In the genomic region with DNA sequence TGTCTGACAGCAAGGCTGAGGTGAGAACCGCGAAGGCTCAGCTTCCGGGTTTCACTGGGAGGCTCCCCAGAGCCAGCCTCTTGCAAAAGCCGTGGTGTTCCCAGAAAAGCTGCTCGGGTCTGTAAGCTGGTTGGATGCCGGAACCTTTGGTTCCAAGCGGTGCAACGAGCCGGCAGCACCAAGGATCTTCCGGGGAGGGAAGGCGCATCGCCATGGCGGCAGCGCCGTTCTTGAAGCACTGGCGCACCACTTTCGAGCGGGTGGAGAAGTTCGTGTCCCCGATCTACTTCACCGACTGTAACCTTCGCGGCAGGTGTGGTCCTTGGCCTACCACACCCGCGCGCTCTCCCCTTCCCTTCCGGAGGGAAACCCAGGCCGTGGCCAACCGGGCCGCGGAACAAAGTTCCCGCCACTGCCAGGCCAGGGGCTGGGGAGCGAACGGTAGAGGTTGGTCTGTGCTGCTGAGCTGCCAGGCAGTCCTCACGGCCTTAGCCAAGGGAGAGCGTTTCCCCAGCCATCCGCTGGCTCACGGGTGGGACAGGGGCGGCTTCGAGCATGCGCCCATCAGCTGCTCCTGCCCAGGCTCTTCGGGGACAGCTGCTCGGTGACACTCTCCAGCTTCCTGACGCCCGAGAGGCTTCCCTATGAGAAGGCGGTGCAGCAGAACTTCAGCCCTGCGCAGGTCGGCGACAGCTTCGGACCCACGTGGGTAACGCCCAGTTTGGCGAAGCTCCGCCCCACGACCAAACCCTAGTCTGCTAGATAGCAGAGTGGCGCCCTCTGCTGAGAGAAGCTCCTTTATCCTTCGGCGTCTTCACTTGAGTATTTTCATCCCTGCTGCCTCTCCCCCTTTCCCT, we compare ENCODE assay signal across 8 mouse cellular contexts. TPM values are rescaled to one million over a fixed set of nuclear protein-coding genes. Genes with fewer than 3 reads are reported as not detected.
A peak's percentile ranks its signal among the peaks of the same experiment; 100 is the strongest.
DNase-seq lines count a peak whose midpoint lies in the region; ATAC-seq and TF ChIP-seq lines count a peak whose summit lies in the region.

Man2c1 (plus strand) TSS at position 114 of the 857 bp plus-strand sequence.

- no peaks in the 10 kb centered on the region for H3K27me3 ChIP-seq in G1E (ENCODE audit: insufficient read depth, low read length)
- H3K27me3 ChIP-seq in forebrain, embryonic 16.5 days (replicated peaks; ENCODE audit: control insufficient read depth, insufficient read depth, low read length): no peaks in the 10 kb centered on the region
- H3K27me3 ChIP-seq in lung, embryonic 14.5 days (ENCODE audit: insufficient read depth, low read length): no peaks in the 10 kb centered on the region
- no peaks in the 10 kb centered on the region for H3K27me3 ChIP-seq in thymus, adult 2 months (ENCODE audit: control insufficient read depth, insufficient read depth, low read length)

- peak within 1 kb of the TSS; percentile 58 for H3K4me2 ChIP-seq in forebrain, embryonic 16.5 days (ENCODE audit: low read length)
- peak within 1 kb of the TSS; percentile 91 for H3K4me2 ChIP-seq in lung, embryonic 14.5 days

- no peaks in the 10 kb centered on the region for H3K9me3 ChIP-seq in G1E (replicated peaks)
- H3K9me3 ChIP-seq in forebrain, embryonic 16.5 days (ENCODE audit: control insufficient read depth, low read length): no peaks in the 10 kb centered on the region
- H3K9me3 ChIP-seq in lung, embryonic 14.5 days (ENCODE audit: low read depth, low read length): no peaks in the 10 kb centered on the region

- H3K9ac ChIP-seq in forebrain, embryonic 16.5 days (replicated peaks; ENCODE audit: low read depth, low read length): peak within 1 kb of the TSS; percentile 72
- peak within 1 kb of the TSS; percentile 77 for H3K9ac ChIP-seq in lung, embryonic 14.5 days

- peak; percentile 73 for ATAC-seq in G1E (ENCODE audit: extremely low read depth, insufficient number of reproducible peaks, low FRiP score, poor library complexity, severe bottlenecking)
- peak; percentile 91 for ATAC-seq in forebrain, embryonic 16.5 days
- ATAC-seq in lung, embryonic 14.5 days (ENCODE audit: insufficient read depth): peak; percentile 93

- peaks cover 68% of the 10 kb centered on the region for H3K36me3 ChIP-seq in G1E (replicated peaks)
- peaks cover 10% of the 10 kb centered on the region for H3K36me3 ChIP-seq in forebrain, embryonic 16.5 days (ENCODE audit: control insufficient read depth, insufficient read depth)
- H3K36me3 ChIP-seq in lung, embryonic 14.5 days (ENCODE audit: insufficient read depth): peaks cover 53% of the 10 kb centered on the region
- peaks cover 25% of the 10 kb centered on the region for H3K36me3 ChIP-seq in thymus, adult 2 months (ENCODE audit: control insufficient read depth, insufficient read depth, low read length)

- H3K4me1 ChIP-seq in G1E (ENCODE audit: insufficient read depth, low read depth, low read length): peaks cover 27% of the 10 kb centered on the region
- H3K4me1 ChIP-seq in forebrain, embryonic 16.5 days (replicated peaks; ENCODE audit: control insufficient read depth, insufficient read depth, low read length): peaks cover 13% of the 10 kb centered on the region
- H3K4me1 ChIP-seq in lung, embryonic 14.5 days (ENCODE audit: insufficient read depth): no peaks in the 10 kb centered on the region
- peaks cover 2% of the 10 kb centered on the region for H3K4me1 ChIP-seq in olfactory bulb, adult 2 months (ENCODE audit: control insufficient read depth, insufficient read depth, low read length)
- peaks cover 6% of the 10 kb centered on the region for H3K4me1 ChIP-seq in thymus, adult 2 months (replicated peaks; ENCODE audit: control insufficient read depth, insufficient read depth, low read length)

- H3K27ac ChIP-seq in forebrain, embryonic 16.5 days (ENCODE audit: low read length): peak within 1 kb of the TSS; percentile 95
- peak within 1 kb of the TSS; percentile 97 for H3K27ac ChIP-seq in layer of hippocampus, adult 2 months
- H3K27ac ChIP-seq in lung, embryonic 14.5 days (ENCODE audit: low read depth): peak within 1 kb of the TSS; percentile 97
- peak within 1 kb of the TSS; percentile 83 for H3K27ac ChIP-seq in olfactory bulb, adult 2 months (ENCODE audit: insufficient read depth, low read depth, low read length)
- peak within 1 kb of the TSS; percentile 90 for H3K27ac ChIP-seq in thymus, adult 2 months (ENCODE audit: control insufficient read depth, insufficient read depth, low read length)

- intact Hi-C loops in heart, postnatal 36 days (cut with DNase I): loop anchor here (1.0 to 2.0 kb wide), 5 partner anchors 58 to 240 kb away; partner anchors contain the start of genes Sin3a and Snx33

- WGBS in forebrain, embryonic 16.5 days: under 1% methylated on average over 58 of the region's 58 CpGs
- WGBS in lung, embryonic 14.5 days: under 1% methylated on average over 58 of the region's 58 CpGs
- under 1% methylated on average over 58 of the region's 58 CpGs for WGBS in olfactory bulb, adult 2 months
- WGBS in thymus, adult 2 months: under 1% methylated on average over 58 of the region's 58 CpGs

- TF ChIP-seq POLR2A in olfactory bulb, adult 2 months (IDR thresholded peaks at IDR 0.05; ENCODE audit: insufficient read depth, low read depth, low read length): peak; percentile 76
- no peak; the same call in none of the 2 replicates for TF ChIP-seq POLR2A in thymus, adult 2 months (IDR thresholded peaks at IDR 0.05; ENCODE audit: control insufficient read depth, extremely low read depth, insufficient read depth, low read length, poor library complexity)

- peak within 1 kb of the TSS; percentile 87 for H3K4me3 ChIP-seq in G1E (ENCODE audit: low read depth, low read length)
- H3K4me3 ChIP-seq in forebrain, embryonic 16.5 days (replicated peaks; ENCODE audit: low read length): peak within 1 kb of the TSS; percentile 77
- H3K4me3 ChIP-seq in layer of hippocampus, adult 2 months: peak within 1 kb of the TSS; percentile 92
- peak within 1 kb of the TSS; percentile 78 for H3K4me3 ChIP-seq in lung, embryonic 14.5 days (ENCODE audit: low read depth, low read length)
- H3K4me3 ChIP-seq in olfactory bulb, adult 2 months (ENCODE audit: insufficient read depth, low read depth, low read length): peak within 1 kb of the TSS; percentile 56
- H3K4me3 ChIP-seq in thymus, adult 2 months (ENCODE audit: control insufficient read depth, insufficient read depth, low read length): peak within 1 kb of the TSS; percentile 92

- peak; percentile 92 for DNase-seq in G1E (ENCODE audit: low spot score)
- peak; percentile 95 to 98 for DNase-seq in cerebellum, adult 18-20 months
- peak; percentile 92 to 94 for DNase-seq in heart, postnatal 36 days
- DNase-seq in layer of hippocampus, adult 2 months (ENCODE audit: low spot score in 2 of 2): peak; percentile 90 to 94
- peak; percentile 99 for DNase-seq in lung, embryonic 14.5 days
- DNase-seq in thymus, adult 2 months: peak; percentile 95

- TF ChIP-seq CTCF in G1E (IDR thresholded peaks at IDR 0.05; ENCODE audit: low read depth, low read length): peak; percentile 37; the same call in 1 of the 2 replicates
- TF ChIP-seq CTCF in layer of hippocampus, adult 2 months (conservative IDR thresholded peaks at IDR 0.05): peak; percentile 90
- peak; percentile 81 for TF ChIP-seq CTCF in lung, embryonic 14.5 days (IDR thresholded peaks at IDR 0.05; ENCODE audit: low read depth)
- peak; percentile 55 for TF ChIP-seq CTCF in olfactory bulb, adult 2 months (IDR thresholded peaks at IDR 0.05; ENCODE audit: insufficient read depth, low read depth, low read length)
- TF ChIP-seq CTCF in thymus, adult 2 months (IDR thresholded peaks at IDR 0.05; ENCODE audit: borderline replicate concordance, control insufficient read depth, extremely low read depth, insufficient read depth, low read length, poor library complexity): peak; percentile 78

RNA-seq across cellular contexts. Expression of gene Man2c1, which starts in this region (rescaled TPM):
- total RNA-seq in G1E (2014; fragmentation: Nextera tagmentation) (66.7 and 68.5 TPM in 2 replicates), G1E (2017) (56.3 and 68.6 TPM in 2 replicates)
- polyA plus RNA-seq in G1E (2012): 106 and 122 TPM in 2 replicates
- polyA plus RNA-seq in forebrain, embryonic 16.5 days (2015; fragmentation: Nextera tagmentation; extraction: Ambion mirVana): 66.4 and 95.4 TPM in 2 replicates
- 10 to 100 TPM; 42.5 to 44.9 TPM for total RNA-seq in heart, postnatal 36 days (2021)
- 100 to 1,000 TPM; 162 to 175 TPM for total RNA-seq in layer of hippocampus, adult 2 months (2021)
- polyA plus RNA-seq in lung, embryonic 14.5 days (2014; fragmentation: Nextera tagmentation; extraction: Ambion mirVana): 44.2 and 45.2 TPM in 2 replicates
- not detected in 2 replicates for polyA plus RNA-seq in olfactory bulb, adult 2 months (2012; ENCODE audit: insufficient read depth, insufficient read length, low replicate concordance, missing spikeins)
- polyA plus RNA-seq in thymus, adult 2 months (2012; rRNA removed): 230 and 269 TPM in 2 replicates

Comparison
In these comparisons a context has a peak if more than half of its experiments do, and no peak if none do; other contexts are left out.
1. Peak in every context shown above with its lines: DNase-seq, ATAC-seq, H3K4me3 ChIP-seq and H3K27ac ChIP-seq.
2. RNA of gene Man2c1 (polyA plus RNA-seq): 230 to 269 TPM in thymus, adult 2 months, 106 to 122 TPM in G1E, 66.4 to 95.4 TPM in forebrain, embryonic 16.5 days and 44.2 to 45.2 TPM in lung, embryonic 14.5 days; not detected in olfactory bulb, adult 2 months; every median in the first group is over 10 times any median in the second.
3. CTCF ChIP-seq: peak in every context shown above with its lines; median percentile 90 in layer of hippocampus, adult 2 months; 81 in lung, embryonic 14.5 days; 78 in thymus, adult 2 months; 55 in olfactory bulb, adult 2 months; 37 in G1E.